In genomic region chr11:64586056-64586455, GRCm38 (mm10) we compare ENCODE assay signal across 24 mouse cellular contexts.
DNase-seq lines count a peak whose midpoint lies in the region; ATAC-seq and TF ChIP-seq lines count a peak whose summit lies in the region.
"Had no signal": no experiment of that assay in that cellular context is flagged by ENCODE, and none has a peak within 500 bp of the region (broad histone marks: within the 10 kb centered on the region; RNA-seq: fewer than 3 reads in every experiment).

No protein-coding gene starts in this region.

- H3K27me3 ChIP-seq in hindbrain, embryonic 10.5 days (ENCODE audit: insufficient read depth, poor library complexity, severe bottlenecking): no peaks in the 10 kb centered on the region
- no peaks in the 10 kb centered on the region for H3K27me3 ChIP-seq in hindbrain, postnatal 0 days (ENCODE audit: insufficient read depth, low read length)
- H3K27me3 ChIP-seq in midbrain, embryonic 14.5 days (ENCODE audit: control insufficient read depth, insufficient read depth, low read length): no peaks in the 10 kb centered on the region
- H3K27me3 ChIP-seq: CH12.LX; embryonic facial prominence, embryonic 12.5 days; forebrain, embryonic 13.5 days; forebrain, embryonic 15.5 days; Patski had no signal

- no peak overlapping the region for H3K9ac ChIP-seq in hindbrain, postnatal 0 days (replicated peaks; ENCODE audit: low read length)
- no peak overlapping the region for H3K9ac ChIP-seq in midbrain, embryonic 14.5 days (replicated peaks; ENCODE audit: low read length)
- H3K9ac ChIP-seq: embryonic facial prominence, embryonic 12.5 days; forebrain, embryonic 13.5 days; forebrain, embryonic 15.5 days; forebrain, postnatal 0 days had no signal

- 0 out of 2 replicates have a peak overlapping the region, but pooled peaks have one; percentile 36 for H3K27ac ChIP-seq in hindbrain, embryonic 10.5 days
- no peak overlapping the region for H3K27ac ChIP-seq in hindbrain, postnatal 0 days
- H3K27ac ChIP-seq in midbrain, embryonic 14.5 days (replicated peaks; ENCODE audit: low read depth, low read length): no peak overlapping the region
- H3K27ac ChIP-seq: embryonic facial prominence, embryonic 12.5 days; forebrain, embryonic 13.5 days; forebrain, embryonic 15.5 days had no signal

- no peak overlapping the region for H3K4me2 ChIP-seq in hindbrain, postnatal 0 days (ENCODE audit: low read depth, low read length)
- H3K4me2 ChIP-seq in midbrain, embryonic 14.5 days (ENCODE audit: low read length): no peak overlapping the region
- H3K4me2 ChIP-seq: embryonic facial prominence, embryonic 12.5 days; forebrain, embryonic 13.5 days; forebrain, embryonic 15.5 days had no signal

- ATAC-seq in hindbrain, postnatal 0 days: no peak
- ATAC-seq in midbrain, embryonic 14.5 days (ENCODE audit: low FRiP score, low TSS enrichment): no peak
- ATAC-seq: activated CD4-positive, CD25-positive, alpha-beta regulatory T cell, adult 4 months; CD4-positive, CD25-positive, alpha-beta regulatory T cell, adult 4 months; forebrain, embryonic 13.5 days; forebrain, embryonic 15.5 days; forebrain, postnatal 0 days; Patski had no signal

- H3K9me3 ChIP-seq in hindbrain, embryonic 10.5 days: no peaks in the 10 kb centered on the region
- H3K9me3 ChIP-seq in hindbrain, postnatal 0 days (ENCODE audit: low read length): no peaks in the 10 kb centered on the region
- H3K9me3 ChIP-seq in midbrain, embryonic 14.5 days (ENCODE audit: control insufficient read depth, low read length): no peaks in the 10 kb centered on the region
- H3K9me3 ChIP-seq: embryonic facial prominence, embryonic 10.5 days; embryonic facial prominence, embryonic 12.5 days; forebrain, embryonic 13.5 days; forebrain, embryonic 15.5 days; G1E had no signal

- 86% methylated on average over 6 of the region's 6 CpGs for WGBS in hindbrain, embryonic 10.5 days
- WGBS in hindbrain, postnatal 0 days: 82% methylated on average over 6 of the region's 6 CpGs
- 82% methylated on average over 6 of the region's 6 CpGs for WGBS in midbrain, embryonic 14.5 days

- DNase-seq in adrenal gland, adult (ENCODE audit: inconsistent age in 2 of 2, low spot score in 1 of 2): peak; percentile 53 to 75
- DNase-seq in adrenal gland, adult 18-20 months (ENCODE audit: low spot score in 2 of 2): no peak
- no peak for DNase-seq in hindbrain, embryonic 10.5 days (ENCODE audit: low spot score)
- no peak for DNase-seq in hindbrain, postnatal 0 days (ENCODE audit: low spot score)
- DNase-seq in adrenal gland, postnatal 14 days: peak; percentile 58
- DNase-seq in adrenal gland, postnatal 36 days: peak; percentile 38 to 44
- DNase-seq in cerebellum, postnatal 25 days: no peak
- DNase-seq in midbrain, embryonic 14.5 days: no peak
- DNase-seq: B cell, adult 2 months; cerebellum, adult 11 months; cerebellum, adult 18-20 months; cerebellum, adult 8-10 months; cerebellum, adult 9-11 months; cerebellum, postnatal 14 days; forebrain, postnatal 0 days had no signal

- peaks cover 28% of the 10 kb centered on the region for H3K4me1 ChIP-seq in hindbrain, embryonic 10.5 days (replicated peaks)
- H3K4me1 ChIP-seq in hindbrain, postnatal 0 days (ENCODE audit: insufficient read depth, low read length): no peaks in the 10 kb centered on the region
- H3K4me1 ChIP-seq in midbrain, embryonic 14.5 days (ENCODE audit: control insufficient read depth, insufficient read depth, low read length): no peaks in the 10 kb centered on the region
- H3K4me1 ChIP-seq: forebrain, embryonic 15.5 days had no signal

- no peak overlapping the region for H3K4me3 ChIP-seq in hindbrain, embryonic 10.5 days
- no peak overlapping the region for H3K4me3 ChIP-seq in hindbrain, postnatal 0 days (ENCODE audit: low read length)
- H3K4me3 ChIP-seq in midbrain, embryonic 14.5 days (replicated peaks; ENCODE audit: low read depth, low read length): no peak overlapping the region
- H3K4me3 ChIP-seq: embryonic facial prominence, embryonic 10.5 days; embryonic facial prominence, embryonic 12.5 days; forebrain, embryonic 13.5 days; forebrain, embryonic 15.5 days had no signal

- TF ChIP-seq CTCF in hindbrain, postnatal 0 days (IDR thresholded peaks at IDR 0.05; ENCODE audit: low read depth): no peak

- H3K36me3 ChIP-seq in hindbrain, embryonic 10.5 days: no peaks in the 10 kb centered on the region
- no peaks in the 10 kb centered on the region for H3K36me3 ChIP-seq in hindbrain, postnatal 0 days (ENCODE audit: insufficient read depth, low read length)
- H3K36me3 ChIP-seq in midbrain, embryonic 14.5 days (ENCODE audit: control insufficient read depth, insufficient read depth, low read length): no peaks in the 10 kb centered on the region
- H3K36me3 ChIP-seq: embryonic facial prominence, embryonic 10.5 days; embryonic facial prominence, embryonic 12.5 days; forebrain, embryonic 15.5 days; G1E had no signal

Comparison
In these comparisons a context has a peak if more than half of its experiments do, and no peak if none do; other contexts are left out.
1. DNase-seq: peak in adrenal gland, adult (2 of 2), adrenal gland, postnatal 14 days (single experiment) and adrenal gland, postnatal 36 days (2 of 2); none in adrenal gland, adult 18-20 months (0 of 2), hindbrain, embryonic 10.5 days (single experiment), hindbrain, postnatal 0 days (single experiment), cerebellum, postnatal 25 days (0 of 2) and midbrain, embryonic 14.5 days (single experiment).